Mouse (Mus musculus) olfactory bulb, adult 2 months (tissue): ENCODE data around the gene Ubxn11.

Experiments used
- CTCF ChIP-seq: fragments of 200-500 bp; IDR thresholded peaks from 2 replicates; pipeline ENCODE4 v1.5.1; 2012; ENCODE audit warnings: low read depth, mild to moderate bottlenecking, low read length, moderate library complexity; ENCODE audit not compliant: insufficient read depth
- POLR2A ChIP-seq: fragments of 200-500 bp; IDR thresholded peaks from 2 replicates; pipeline ENCODE4 v1.6.1; 2012; ENCODE audit warnings: mild to moderate bottlenecking, low read depth, low read length, moderate library complexity; ENCODE audit not compliant: insufficient read depth

DNA sequence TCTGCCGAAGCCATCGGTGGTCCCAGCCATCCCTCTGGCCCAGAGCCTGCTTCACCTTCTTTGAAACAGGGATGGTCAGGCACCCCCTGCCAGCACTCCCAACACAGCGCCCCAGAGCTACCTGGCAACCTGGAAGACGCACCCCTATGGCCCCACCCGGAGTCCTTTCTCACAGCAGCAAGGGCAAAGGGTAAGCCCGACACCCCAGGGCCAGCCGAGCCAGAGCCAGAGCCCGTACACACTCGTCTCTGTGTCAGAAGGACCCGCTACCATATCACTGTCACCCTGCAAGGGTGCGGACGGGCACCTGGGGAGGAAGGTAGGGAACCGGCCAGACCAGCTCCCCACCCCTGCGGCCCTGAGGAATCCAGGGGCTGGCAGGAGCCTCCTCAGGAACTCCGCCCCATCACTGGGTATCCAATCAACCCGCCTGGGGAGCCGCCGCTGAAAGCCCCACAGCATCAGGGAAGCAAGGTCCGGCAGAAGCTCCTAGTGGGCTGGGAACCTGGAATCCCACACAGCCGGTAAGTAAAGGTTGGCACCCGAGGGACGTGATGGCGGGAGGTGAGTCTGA lies 36.9 kb upstream of the Ubxn11 start:
- TF ChIP-seq CTCF (no peak), POLR2A (no peak)
